Mouse (Mus musculus) bone marrow macrophage, adult 2 months (primary cell): ENCODE data around the gene Parg. TPM values are rescaled to one million over a fixed set of nuclear protein-coding genes. Genes with fewer than 3 reads are reported as not detected.
"Not testable (repeated sequence)": the region's sequence is repeated elsewhere in the genome, so short reads cannot be mapped to it uniquely, and the experiment has no call there.

Source experiments
- H3K27ac ChIP-seq: 2 replicates; pipeline ENCODE4 v1.5.1; 2012; ENCODE audit warnings: low read depth, low read length; ENCODE audit not compliant: insufficient read depth
- H3K4me1 ChIP-seq: 2 replicates; pipeline ENCODE4 v1.6.1; 2012; ENCODE audit warnings: low read length; ENCODE audit not compliant: control insufficient read depth, insufficient read depth
- H3K4me3 ChIP-seq: 2 replicates; pipeline ENCODE4 v1.5.1; 2012; ENCODE audit warnings: mild to moderate bottlenecking, low read length, moderate library complexity; ENCODE audit not compliant: insufficient read depth
- CTCF ChIP-seq: IDR thresholded peaks from 2 replicates; pipeline ENCODE4 v1.5.1; 2012; ENCODE audit warnings: low read depth, mild to moderate bottlenecking, low read length, moderate library complexity
- POLR2A ChIP-seq: IDR thresholded peaks from 2 replicates; pipeline ENCODE4 v1.6.1; 2012; ENCODE audit warnings: mild to moderate bottlenecking, low read depth, low read length, borderline replicate concordance
- polyA plus RNA-seq: library from polyadenylated mRNA; stranded (reverse); fragments of >200 nt; gene quantifications from 2 replicates; pipeline ENCODE4 v1.2.4, GENCODE M21; 2012; ENCODE audit not compliant: missing spikeins, insufficient read depth, insufficient read length

The Parg gene
- polyA plus RNA-seq, 1 experiment = 23.3 TPM

- H3K4me1 ChIP-seq = peaks cover 32% of the 10 kb centered on the region
- H3K4me3 ChIP-seq = no peak overlapping the region
- TF ChIP-seq CTCF (no peak), POLR2A (no peak)
- no peak overlapping the region; the same call in 1 of the 2 replicates for H3K27ac ChIP-seq
Observed at GRCm38 (mm10) chr14:32163203-32163888, 38.4 kb upstream of the Parg start.

GRCm38 (mm10) chr14:32164173-32165051 is 37.3 kb upstream of the Parg start:
- Histone ChIP-seq H3K27ac (no peak overlapping the region), H3K4me1 (peaks cover 38% of the 10 kb centered on the region), H3K4me3 (0 out of 2 replicates have a peak overlapping the region, but pooled peaks have one; percentile 4)
- no peak for TF ChIP-seq POLR2A
- TF ChIP-seq CTCF = no peak

GRCm38 (mm10) chr14:32165278-32166061 is 36.3 kb upstream of the Parg start:
- peak overlapping the region; percentile 85 for H3K4me3 ChIP-seq
- H3K4me1 ChIP-seq = peaks cover 49% of the 10 kb centered on the region
- peak overlapping the region; percentile 84 for H3K27ac ChIP-seq
- TF ChIP-seq CTCF (no peak), POLR2A (no peak)

GRCm38 (mm10) chr14:32166062-32166441 is 35.7 kb upstream of the Parg start:
- Histone ChIP-seq H3K27ac (peak overlapping the region; percentile 97), H3K4me3 (peak overlapping the region; percentile 62), H3K4me1 (peaks cover 55% of the 10 kb centered on the region)
- no peak for TF ChIP-seq CTCF
- TF ChIP-seq POLR2A = no peak

GRCm38 (mm10) chr14:32166840-32167239 is 34.9 kb upstream of the Parg start:
- Histone ChIP-seq H3K4me3 (peak overlapping the region; percentile 62), H3K4me1 (peaks cover 51% of the 10 kb centered on the region), H3K27ac (peak overlapping the region; percentile 97)
- TF ChIP-seq CTCF = no peak
- no peak for TF ChIP-seq POLR2A

- Histone ChIP-seq H3K27ac (peak overlapping the region; percentile 97), H3K4me3 (peak overlapping the region; percentile 62), H3K4me1 (peaks cover 46% of the 10 kb centered on the region)
- TF ChIP-seq CTCF = no peak
- TF ChIP-seq POLR2A = no peak
Observed at GRCm38 (mm10) chr14:32167326-32167725, 34.4 kb upstream of the Parg start.

- H3K4me1 ChIP-seq = peaks cover 43% of the 10 kb centered on the region
- TF ChIP-seq POLR2A (no peak), CTCF (no peak)
- peak overlapping the region; percentile 97 for H3K27ac ChIP-seq
- peak overlapping the region; percentile 48 for H3K4me3 ChIP-seq
Observed at GRCm38 (mm10) chr14:32168653-32169231, 33.0 kb upstream of the Parg start.

GRCm38 (mm10) chr14:32170137-32170536 is 31.6 kb upstream of the Parg start:
- H3K27ac ChIP-seq = peak overlapping the region; percentile 92
- TF ChIP-seq CTCF (no peak), POLR2A (no peak)
- H3K4me3 ChIP-seq = no peak overlapping the region
- peaks cover 39% of the 10 kb centered on the region for H3K4me1 ChIP-seq

GRCm38 (mm10) chr14:32175310-32175709 is 26.4 kb upstream of the Parg start:
- Histone ChIP-seq H3K4me1 (peaks cover 26% of the 10 kb centered on the region), H3K27ac (no peak overlapping the region), H3K4me3 (no peak overlapping the region)
- TF ChIP-seq POLR2A = no peak

GRCm38 (mm10) chr14:32176590-32176989 is 25.2 kb upstream of the Parg start:
- H3K27ac ChIP-seq, H3K4me3 ChIP-seq: not testable (repeated sequence)
- peaks cover 18% of the 10 kb centered on the region for H3K4me1 ChIP-seq
